Mouse (Mus musculus) heart, embryonic 11.5 days (tissue): ENCODE measurements at regions not wholly inside any gene's neighbourhood (a gene's known extent, or its start where the extent isn't known, plus 50 kb on each side); places are given as distances from the start of the nearest gene placed in this dataset.

ENCODE experiments used
- ATAC-seq: fragments of 200-750 bp; cut with Nextera tagmentation; replicated peaks from 2 replicates; pipeline ENCODE4 v1.8.0; 2017; ENCODE audit warnings: moderate library complexity; ENCODE audit not compliant: insufficient number of reproducible peaks, low FRiP score, low TSS enrichment
- H3K27ac ChIP-seq: fragments of 300-500 bp; sonication (generic); 2 replicates; pipeline ENCODE4 v1.5.1; 2014; ENCODE audit warnings: mild to moderate bottlenecking, low read depth, low read length
- H3K27me3 ChIP-seq: fragments of 300-500 bp; sonication (generic); 2 replicates; pipeline ENCODE4 v1.6.1; 2014; ENCODE audit warnings: mild to moderate bottlenecking, low read length, mixed read lengths; ENCODE audit not compliant: control insufficient read depth, insufficient read depth
- H3K36me3 ChIP-seq: fragments of 300-500 bp; sonication (generic); 2 replicates; pipeline ENCODE4 v1.6.1; 2014; ENCODE audit warnings: mild to moderate bottlenecking, low read length, moderate library complexity, mixed read lengths; ENCODE audit not compliant: control insufficient read depth, insufficient read depth
- H3K4me1 ChIP-seq: fragments of 300-500 bp; sonication (generic); 2 replicates; pipeline ENCODE4 v1.6.1; 2014; ENCODE audit warnings: low read length; ENCODE audit not compliant: control insufficient read depth, insufficient read depth
- H3K4me2 ChIP-seq: fragments of 300-500 bp; sonication (generic); 2 replicates; pipeline ENCODE4 v1.6.1; 2014; ENCODE audit warnings: mild to moderate bottlenecking, moderate library complexity
- H3K4me3 ChIP-seq: fragments of 300-500 bp; sonication (generic); 2 replicates; pipeline ENCODE4 v1.5.1; 2014; ENCODE audit warnings: low read depth, low read length
- H3K9ac ChIP-seq: fragments of 300-500 bp; sonication (generic); 2 replicates; pipeline ENCODE4 v1.6.1; 2014; ENCODE audit warnings: mild to moderate bottlenecking, low read depth, low read length, moderate library complexity
- H3K9me3 ChIP-seq: fragments of 300-500 bp; sonication (generic); replicated peaks from 2 replicates; pipeline ENCODE4 v1.6.1; 2016; ENCODE audit warnings: low read length; ENCODE audit not compliant: control insufficient read depth
- WGBS: fragments of 180-500 bp; shearing (Covaris S2); extraction: QIAGEN DNeasy Blood & Tissue Kit; methylation state at CpG from one replicate; pipeline ENCODE4 v1.1.7; 2014; ENCODE audit not compliant: insufficient replicate concordance; 5-methylcytosine and 5-hydroxymethylcytosine counted together

- Histone ChIP-seq H3K9ac (no peak overlapping the region), H3K36me3 (no peaks in the 10 kb centered on the region), H3K4me2 (no peak overlapping the region), H3K9me3 (no peaks in the 10 kb centered on the region; the same call in 1 of the 2 replicates), H3K4me3 (no peak overlapping the region), H3K27ac (no peak overlapping the region), H3K27me3 (no peaks in the 10 kb centered on the region), H3K4me1 (0 out of 2 replicates have a peak, but pooled peaks cover 3% of the 10 kb centered on the region)
- 79% methylated on average over 4 of the region's 4 CpGs for WGBS
- no peak for ATAC-seq
Observed at GRCm38 (mm10) chr11:52678259-52678658, 86.2 kb upstream of the Fstl4 start.

- Histone ChIP-seq H3K9me3 (no peaks in the 10 kb centered on the region; the same call in none of the 2 replicates), H3K27me3 (no peaks in the 10 kb centered on the region), H3K4me1 (no peaks in the 10 kb centered on the region), H3K9ac (no peak overlapping the region), H3K4me3 (no peak overlapping the region), H3K36me3 (no peaks in the 10 kb centered on the region), H3K27ac (no peak overlapping the region), H3K4me2 (no peak overlapping the region)
- 83% methylated on average over 2 of the region's 2 CpGs for WGBS
- no peak for ATAC-seq
Observed at GRCm38 (mm10) chr11:52685436-52685835, 79.0 kb upstream of the Fstl4 start.

DNA sequence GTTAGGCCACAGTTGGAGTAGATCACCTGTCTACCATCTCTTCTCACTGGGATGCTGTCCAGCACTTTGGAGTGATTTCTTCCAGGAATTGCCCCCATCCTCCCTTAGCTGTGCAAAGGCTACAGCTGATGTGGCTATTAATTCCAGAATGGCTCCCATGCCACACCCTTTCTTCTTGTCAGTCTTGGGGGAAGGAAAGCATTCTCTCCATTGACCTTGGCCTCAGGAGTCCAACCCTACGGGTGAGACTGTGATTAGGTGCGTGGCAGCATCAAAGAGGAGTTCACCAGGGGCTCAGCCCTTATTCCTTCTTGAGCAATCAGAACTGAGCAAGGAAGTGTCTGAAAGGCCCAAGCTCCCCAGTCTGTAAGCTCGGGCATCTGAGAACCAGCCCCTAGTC is 71.7 kb upstream of the Fstl4 start:
- no peak for ATAC-seq
- Histone ChIP-seq H3K4me2 (no peak overlapping the region), H3K36me3 (no peaks in the 10 kb centered on the region), H3K4me1 (no peaks in the 10 kb centered on the region), H3K4me3 (no peak overlapping the region), H3K9me3 (no peaks in the 10 kb centered on the region; the same call in 1 of the 2 replicates), H3K27ac (no peak overlapping the region), H3K9ac (no peak overlapping the region), H3K27me3 (no peaks in the 10 kb centered on the region)
- WGBS, result 75% methylated on average over 3 of the region's 3 CpGs

GRCm38 (mm10) chr11:52701682-52702081 is 62.8 kb upstream of the Fstl4 start:
- no peak for ATAC-seq
- no peaks in the 10 kb centered on the region for H3K4me1 ChIP-seq
- no peaks in the 10 kb centered on the region for H3K9me3 ChIP-seq
- no peak overlapping the region for H3K27ac ChIP-seq
- H3K4me2 ChIP-seq, result no peak overlapping the region
- no peaks in the 10 kb centered on the region for H3K36me3 ChIP-seq
- no peak overlapping the region for H3K9ac ChIP-seq
- no peak overlapping the region for H3K4me3 ChIP-seq
- H3K27me3 ChIP-seq, result no peaks in the 10 kb centered on the region
- WGBS, result 74% methylated on average over 10 of the region's 10 CpGs

DNA sequence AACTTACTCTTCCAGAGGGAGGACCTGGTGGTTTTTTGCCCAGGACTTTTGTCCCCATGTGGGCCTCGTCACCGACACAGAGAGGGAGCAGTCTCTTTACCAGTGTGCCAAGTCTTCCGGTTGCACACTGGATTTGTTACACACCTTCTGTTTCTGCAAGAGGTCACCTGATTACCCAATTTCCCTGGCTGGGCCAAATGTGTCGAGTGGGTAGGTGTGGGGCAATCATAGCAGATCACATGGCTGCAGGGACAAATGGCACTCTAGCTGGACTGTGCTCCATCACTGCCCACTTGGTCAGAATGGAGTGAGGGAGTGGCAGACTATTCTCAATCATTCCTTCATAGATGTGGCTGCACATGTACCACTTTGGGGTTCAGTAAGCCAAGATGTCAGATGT is 61.0 kb upstream of the Fstl4 start:
- no peak overlapping the region for H3K9ac ChIP-seq
- no peaks in the 10 kb centered on the region for H3K27me3 ChIP-seq
- no peak overlapping the region for H3K27ac ChIP-seq
- no peaks in the 10 kb centered on the region for H3K9me3 ChIP-seq
- ATAC-seq, result no peak
- H3K4me2 ChIP-seq, result no peak overlapping the region
- WGBS, result 83% methylated on average over 4 of the region's 4 CpGs
- no peaks in the 10 kb centered on the region for H3K36me3 ChIP-seq
- no peaks in the 10 kb centered on the region for H3K4me1 ChIP-seq
- no peak overlapping the region for H3K4me3 ChIP-seq
